Mouse (Mus musculus): Measurements from ENCODE around the gene Gli2. TPM values are rescaled to one million over a fixed set of nuclear protein-coding genes. Genes with fewer than 3 reads are reported as not detected.

Gene Gli2
- total and polyA plus RNA-seq, 3 experiments, result 0.11 TPM; not detected in 2

GRCm38 (mm10) chr1:119074910-119075309 is 21.5 kb upstream of the Gli2 start:
- no peak for DNase-seq (ENCODE audit: low spot score)
- Histone ChIP-seq H3K4me3 (ENCODE audit: low read depth, low read length) (no peak overlapping the region), H3K4me1 (ENCODE audit: insufficient read depth, low read depth, low read length) (no peaks in the 10 kb centered on the region), H3K9me3 (replicated peaks) (peaks cover 74% of the 10 kb centered on the region), H3K36me3 (replicated peaks) (no peaks in the 10 kb centered on the region), H3K27me3 (ENCODE audit: insufficient read depth, low read length) (no peaks in the 10 kb centered on the region)
- no peak for ATAC-seq (ENCODE audit: extremely low read depth, insufficient number of reproducible peaks, low FRiP score, poor library complexity, severe bottlenecking)
- TF ChIP-seq GATA2 (IDR thresholded peaks at IDR 0.05; ENCODE audit: borderline replicate concordance, low read depth, low read length) (no peak), TAL1 (conservative IDR thresholded peaks at IDR 0.05; ENCODE audit: low read depth, low read length) (no peak), POLR2AphosphoS5 (IDR thresholded peaks at IDR 0.05; ENCODE audit: insufficient replicate concordance, low read depth, low read length) (no peak), GATA1 (IDR thresholded peaks at IDR 0.05; ENCODE audit: borderline replicate concordance, low read length) (no peak), CTCF (IDR thresholded peaks at IDR 0.05; ENCODE audit: low read depth, low read length) (no peak)

DNA sequence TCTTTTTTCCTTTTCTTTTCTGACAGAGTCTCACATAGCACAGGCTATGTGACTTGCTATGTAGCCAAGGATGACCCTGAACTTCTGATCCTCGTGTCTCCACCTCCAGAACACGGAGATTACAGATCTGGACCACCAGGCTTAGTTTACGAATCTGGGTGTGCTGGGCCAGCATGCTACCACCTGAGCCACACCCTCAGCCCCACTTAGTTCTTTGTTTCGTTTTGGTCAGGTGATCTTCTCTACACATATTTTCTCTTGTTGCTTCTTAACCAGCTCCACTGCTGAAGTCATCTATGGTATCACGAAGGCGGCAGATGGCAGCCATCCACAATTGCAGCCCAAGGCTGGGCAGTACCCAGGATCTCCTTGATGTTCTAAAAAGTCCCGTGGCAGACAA is 20.5 kb upstream of the Gli2 start:
- Histone ChIP-seq H3K36me3 (replicated peaks) (no peaks in the 10 kb centered on the region), H3K4me3 (ENCODE audit: low read depth, low read length) (no peak overlapping the region), H3K9me3 (replicated peaks) (peaks cover 70% of the 10 kb centered on the region), H3K27me3 (ENCODE audit: insufficient read depth, low read length) (no peaks in the 10 kb centered on the region), H3K4me1 (ENCODE audit: insufficient read depth, low read depth, low read length) (no peaks in the 10 kb centered on the region)
- no peak for DNase-seq (ENCODE audit: low spot score)
- no peak for ATAC-seq (ENCODE audit: extremely low read depth, insufficient number of reproducible peaks, low FRiP score, poor library complexity, severe bottlenecking)
- TF ChIP-seq GATA2 (IDR thresholded peaks at IDR 0.05; ENCODE audit: borderline replicate concordance, low read depth, low read length), result no peak

DNA sequence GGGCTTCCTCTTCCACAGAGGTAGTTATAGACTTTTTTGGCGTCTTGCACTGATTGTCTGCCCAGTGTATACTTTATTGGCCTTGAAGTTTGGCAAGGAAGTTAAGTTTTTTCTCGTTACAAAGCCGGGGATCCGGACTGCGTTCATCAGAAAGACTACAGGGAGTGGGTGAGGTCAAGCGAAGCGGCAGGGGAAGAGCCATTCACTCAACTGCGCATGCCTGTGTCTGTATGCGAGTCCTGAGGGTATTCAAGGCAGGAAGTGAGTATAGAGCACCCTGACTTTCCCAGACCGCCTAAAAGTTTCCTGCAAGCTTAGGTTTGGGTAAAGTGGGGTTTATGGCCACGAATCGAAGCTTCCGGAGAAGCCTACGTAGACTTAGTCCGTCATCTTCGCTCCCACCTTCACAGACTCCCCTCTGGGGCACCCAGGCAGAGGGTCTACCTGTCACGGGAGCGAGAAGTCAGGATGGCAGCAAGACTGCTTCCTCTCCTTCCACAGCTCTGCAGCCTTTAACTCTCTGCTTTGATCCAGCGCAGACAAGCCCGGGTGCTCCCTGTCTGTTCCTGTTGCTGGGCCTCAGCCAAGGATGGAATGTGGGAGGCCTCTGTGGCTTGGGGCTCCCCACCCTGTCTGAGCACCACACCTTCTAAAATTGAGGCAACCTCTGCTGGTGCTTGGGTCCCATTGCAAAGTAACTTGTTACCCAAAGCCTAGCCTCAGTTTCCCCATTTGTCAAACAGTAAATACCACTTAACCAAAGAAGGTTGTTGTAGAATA is 11.7 kb upstream of the Gli2 start:
- Histone ChIP-seq H3K4me3 (ENCODE audit: low read depth, low read length) (no peak overlapping the region), H3K36me3 (replicated peaks) (no peaks in the 10 kb centered on the region), H3K27me3 (ENCODE audit: insufficient read depth, low read length) (no peaks in the 10 kb centered on the region), H3K9me3 (replicated peaks) (peaks cover 66% of the 10 kb centered on the region), H3K4me1 (ENCODE audit: insufficient read depth, low read depth, low read length) (no peaks in the 10 kb centered on the region)
- no peak for DNase-seq (ENCODE audit: low spot score)
- ATAC-seq (ENCODE audit: extremely low read depth, insufficient number of reproducible peaks, low FRiP score, poor library complexity, severe bottlenecking), result no peak
- TF ChIP-seq POLR2AphosphoS5 (IDR thresholded peaks at IDR 0.05; ENCODE audit: insufficient replicate concordance, low read depth, low read length) (no peak), CTCF (IDR thresholded peaks at IDR 0.05; ENCODE audit: low read depth, low read length) (no peak), TAL1 (conservative IDR thresholded peaks at IDR 0.05; ENCODE audit: low read depth, low read length) (no peak), GATA2 (IDR thresholded peaks at IDR 0.05; ENCODE audit: borderline replicate concordance, low read depth, low read length) (no peak), GATA1 (IDR thresholded peaks at IDR 0.05; ENCODE audit: borderline replicate concordance, low read length) (no peak)

GRCm38 (mm10) chr1:119056491-119056890 is 3.1 kb upstream of the Gli2 start:
- DNase-seq (ENCODE audit: low spot score), result no peak
- no peak overlapping the region for H3K4me3 ChIP-seq (ENCODE audit: low read depth, low read length)
- H3K9me3 ChIP-seq (replicated peaks), result peaks cover 77% of the 10 kb centered on the region
- no peaks in the 10 kb centered on the region for H3K27me3 ChIP-seq (ENCODE audit: insufficient read depth, low read length)
- H3K36me3 ChIP-seq (replicated peaks), result no peaks in the 10 kb centered on the region
- ATAC-seq (ENCODE audit: extremely low read depth, insufficient number of reproducible peaks, low FRiP score, poor library complexity, severe bottlenecking), result no peak
- no peaks in the 10 kb centered on the region for H3K4me1 ChIP-seq (ENCODE audit: insufficient read depth, low read depth, low read length)
- TF ChIP-seq POLR2AphosphoS5 (IDR thresholded peaks at IDR 0.05; ENCODE audit: insufficient replicate concordance, low read depth, low read length), result no peak
- no peak for TF ChIP-seq GATA1 (IDR thresholded peaks at IDR 0.05; ENCODE audit: borderline replicate concordance, low read length)
- no peak for TF ChIP-seq GATA2 (IDR thresholded peaks at IDR 0.05; ENCODE audit: borderline replicate concordance, low read depth, low read length)
- TF ChIP-seq TAL1 (conservative IDR thresholded peaks at IDR 0.05; ENCODE audit: low read depth, low read length), result no peak
- TF ChIP-seq CTCF (IDR thresholded peaks at IDR 0.05; ENCODE audit: low read depth, low read length), result no peak

DNA sequence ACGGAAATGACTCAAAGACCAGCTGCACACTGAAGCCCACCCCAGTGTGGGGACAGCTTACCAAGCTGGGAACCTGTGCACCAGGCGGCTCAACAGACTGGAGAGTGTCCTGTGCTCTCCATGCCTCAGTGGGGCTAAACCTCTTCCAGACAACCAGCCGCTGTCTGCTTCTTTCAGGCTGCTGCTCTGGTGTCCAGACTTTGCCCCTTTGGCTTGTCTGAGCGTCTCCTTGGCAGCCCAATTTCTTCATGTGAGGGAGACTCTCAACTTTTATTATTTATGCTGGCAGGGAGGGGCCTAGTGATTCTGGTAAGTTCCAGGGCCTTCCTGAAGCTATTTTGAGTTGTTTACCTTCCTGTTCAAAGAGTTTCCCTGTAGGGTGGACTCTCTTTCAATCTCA is 2.4 kb upstream of the Gli2 start:
- Histone ChIP-seq H3K36me3 (replicated peaks) (no peaks in the 10 kb centered on the region), H3K9me3 (replicated peaks) (peaks cover 81% of the 10 kb centered on the region), H3K4me3 (ENCODE audit: low read depth, low read length) (no peak overlapping the region), H3K27me3 (ENCODE audit: insufficient read depth, low read length) (no peaks in the 10 kb centered on the region), H3K4me1 (ENCODE audit: insufficient read depth, low read depth, low read length) (no peaks in the 10 kb centered on the region)
- TF ChIP-seq GATA2 (IDR thresholded peaks at IDR 0.05; ENCODE audit: borderline replicate concordance, low read depth, low read length), result no peak
- TF ChIP-seq GATA1 (IDR thresholded peaks at IDR 0.05; ENCODE audit: borderline replicate concordance, low read length), result no peak
- no peak for TF ChIP-seq TAL1 (conservative IDR thresholded peaks at IDR 0.05; ENCODE audit: low read depth, low read length)
- TF ChIP-seq CTCF (IDR thresholded peaks at IDR 0.05; ENCODE audit: low read depth, low read length), result no peak
- TF ChIP-seq POLR2AphosphoS5 (IDR thresholded peaks at IDR 0.05; ENCODE audit: insufficient replicate concordance, low read depth, low read length), result no peak
- DNase-seq (ENCODE audit: low spot score) (no peak), ATAC-seq (ENCODE audit: extremely low read depth, insufficient number of reproducible peaks, low FRiP score, poor library complexity, severe bottlenecking) (no peak)

GRCm38 (mm10) chr1:119054468-119054867 is 1.0 kb upstream of the Gli2 start:
- no peak for DNase-seq (ENCODE audit: low spot score)
- Histone ChIP-seq H3K4me1 (ENCODE audit: insufficient read depth, low read depth, low read length) (no peaks in the 10 kb centered on the region), H3K9me3 (replicated peaks) (peaks cover 81% of the 10 kb centered on the region), H3K36me3 (replicated peaks) (no peaks in the 10 kb centered on the region), H3K27me3 (ENCODE audit: insufficient read depth, low read length) (no peaks in the 10 kb centered on the region), H3K4me3 (ENCODE audit: low read depth, low read length) (no peak overlapping the region)
- TF ChIP-seq CTCF (IDR thresholded peaks at IDR 0.05; ENCODE audit: low read depth, low read length) (no peak), POLR2AphosphoS5 (IDR thresholded peaks at IDR 0.05; ENCODE audit: insufficient replicate concordance, low read depth, low read length) (no peak), TAL1 (conservative IDR thresholded peaks at IDR 0.05; ENCODE audit: low read depth, low read length) (no peak), GATA1 (IDR thresholded peaks at IDR 0.05; ENCODE audit: borderline replicate concordance, low read length) (no peak), GATA2 (IDR thresholded peaks at IDR 0.05; ENCODE audit: borderline replicate concordance, low read depth, low read length) (no peak)
- no peak for ATAC-seq (ENCODE audit: extremely low read depth, insufficient number of reproducible peaks, low FRiP score, poor library complexity, severe bottlenecking)
